Mouse (Mus musculus) brown adipose tissue, adult 24 weeks (tissue): ENCODE data around the gene Kif4. TPM values are rescaled to one million over a fixed set of nuclear protein-coding genes. Genes with fewer than 3 reads are reported as not detected.
A peak's percentile ranks its signal among the peaks of the same experiment; 100 is the strongest.

ENCODE experiments used
- H3K27ac ChIP-seq: fragments of 200-500 bp; replicated peaks from 2 replicates; pipeline ENCODE4 v1.5.1; 2012; ENCODE audit warnings: low read depth, mild to moderate bottlenecking, low read length
- H3K4me1 ChIP-seq: fragments of 200-500 bp; 2 replicates; pipeline ENCODE4 v1.6.1; 2012; ENCODE audit warnings: low read length, mixed read lengths; ENCODE audit not compliant: control insufficient read depth, insufficient read depth, insufficient read length
- H3K4me3 ChIP-seq: fragments of 200-500 bp; 2 replicates; pipeline ENCODE4 v1.5.1; 2012; ENCODE audit warnings: low read depth, mild to moderate bottlenecking, low read length, moderate library complexity; ENCODE audit not compliant: insufficient read depth
- polyA plus RNA-seq: library from polyadenylated mRNA; stranded (reverse); fragments of >200 nt; gene quantifications from 2 replicates; pipeline ENCODE4 v1.2.4, GENCODE M21; 2012; ENCODE audit not compliant: missing spikeins, insufficient read depth, insufficient read length

The Kif4 gene
- not detected in 2 replicates for polyA plus RNA-seq

DNA sequence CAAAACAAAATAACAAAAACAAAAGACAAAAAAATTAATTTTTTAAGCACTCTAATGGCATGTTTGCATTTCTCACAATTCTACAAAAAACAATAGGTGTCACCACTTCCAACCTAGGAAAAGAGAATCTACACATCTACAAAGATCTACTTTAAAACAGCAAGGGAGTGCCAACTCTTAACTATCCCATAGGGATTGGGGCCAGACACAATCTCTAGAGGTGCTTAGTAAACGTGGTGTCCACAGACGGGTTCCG lies at the start of gene Kif4:
Kif4 (plus strand) TSS at position 192 of the 256 bp plus-strand sequence.
- H3K27ac ChIP-seq: peak within 1 kb of the TSS; percentile 94
- H3K4me3 ChIP-seq: peak within 1 kb of the TSS; percentile 95
- H3K4me1 ChIP-seq: peaks cover 4% of the 10 kb centered on the region; the same call in 1 of the 2 replicates

GRCm38 (mm10) chrX:100594791-100595190 lies 30.7 kb upstream of the Kif4 start, which contains the start of gene P2ry4:
P2ry4 (minus strand) TSS chrX:100594869.
- Histone ChIP-seq H3K4me1 (no peaks in the 10 kb centered on the region), H3K27ac (no peak within 1 kb of the TSS), H3K4me3 (no peak within 1 kb of the TSS)

- Histone ChIP-seq H3K4me1 (no peaks in the 10 kb centered on the region), H3K4me3 (no peak overlapping the region), H3K27ac (no peak overlapping the region)
These were observed 28.1 kb upstream of the Kif4 start for GRCm38 (mm10) chrX:100597439-100597838.

DNA sequence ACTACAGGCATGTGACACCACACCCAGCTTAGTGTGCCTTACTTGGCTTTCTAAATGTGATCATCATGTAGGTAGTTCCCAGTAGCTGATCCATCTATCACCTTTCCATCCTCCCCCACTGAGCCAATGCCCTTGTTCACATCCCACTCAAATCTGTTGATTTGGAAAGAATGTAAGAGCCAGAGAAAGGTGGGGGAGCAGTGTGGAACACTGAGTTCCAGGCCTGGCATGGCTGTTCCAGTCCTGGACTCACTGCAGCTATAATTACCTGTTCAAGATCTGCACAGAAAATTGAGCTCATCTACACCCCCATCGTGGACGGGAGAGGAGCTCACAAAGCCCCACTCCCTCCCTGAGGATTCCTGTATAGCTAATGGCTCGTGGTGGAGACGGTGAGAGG lies 25.8 kb upstream of the Kif4 start:
- no peak overlapping the region for H3K4me3 ChIP-seq
- H3K4me1 ChIP-seq: no peaks in the 10 kb centered on the region
- H3K27ac ChIP-seq: no peak overlapping the region

GRCm38 (mm10) chrX:100605314-100605713 lies 20.2 kb upstream of the Kif4 start, which contains the start of gene Arr3:
Arr3 (plus strand) TSS chrX:100605497.
- Histone ChIP-seq H3K4me3 (no peak within 1 kb of the TSS), H3K27ac (no peak within 1 kb of the TSS), H3K4me1 (no peaks in the 10 kb centered on the region)

DNA sequence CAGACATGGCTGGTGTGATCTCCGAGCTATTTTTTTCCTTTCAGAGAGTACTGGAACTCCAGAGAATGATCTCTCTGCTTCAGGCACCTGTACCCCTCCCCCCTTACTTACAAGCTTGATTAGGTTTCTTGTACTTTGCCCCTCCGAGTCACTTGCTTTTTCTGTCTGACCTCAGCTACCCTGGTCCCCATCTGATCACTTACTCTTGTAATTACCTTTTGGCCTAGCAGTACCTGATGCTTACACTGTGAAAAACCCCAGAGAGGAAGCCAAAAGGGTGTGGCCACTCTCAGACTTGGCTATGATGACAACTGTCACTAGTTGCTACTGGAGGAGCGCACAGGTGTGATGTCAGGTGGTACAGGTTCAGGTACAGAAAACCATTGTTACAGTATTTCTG lies 7.0 kb upstream of the Kif4 start:
- no peak overlapping the region for H3K27ac ChIP-seq
- no peaks in the 10 kb centered on the region for H3K4me1 ChIP-seq
- H3K4me3 ChIP-seq: no peak overlapping the region

DNA sequence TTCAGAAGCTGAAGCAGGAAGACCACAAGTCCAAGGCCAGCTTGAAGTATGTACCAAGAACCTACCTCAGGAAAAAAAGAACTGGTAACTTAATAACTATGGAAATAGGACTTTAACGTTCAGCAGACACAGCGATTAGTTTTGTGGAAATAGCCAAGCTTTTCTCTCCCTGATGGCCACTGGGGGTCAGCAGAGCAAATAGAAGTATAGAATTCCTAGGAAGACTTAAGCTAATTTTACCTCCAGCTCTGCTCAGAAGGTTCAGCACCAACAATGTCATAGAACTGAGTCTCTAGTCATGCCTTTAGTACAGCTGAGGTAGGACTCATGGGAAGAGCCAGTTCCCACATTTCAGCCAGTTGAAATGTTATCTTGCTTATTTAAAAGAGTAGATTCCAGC lies 4.2 kb upstream of the Kif4 start:
- no peak overlapping the region for H3K4me3 ChIP-seq
- peaks cover 4% of the 10 kb centered on the region; the same call in 1 of the 2 replicates for H3K4me1 ChIP-seq
- no peak overlapping the region for H3K27ac ChIP-seq

DNA sequence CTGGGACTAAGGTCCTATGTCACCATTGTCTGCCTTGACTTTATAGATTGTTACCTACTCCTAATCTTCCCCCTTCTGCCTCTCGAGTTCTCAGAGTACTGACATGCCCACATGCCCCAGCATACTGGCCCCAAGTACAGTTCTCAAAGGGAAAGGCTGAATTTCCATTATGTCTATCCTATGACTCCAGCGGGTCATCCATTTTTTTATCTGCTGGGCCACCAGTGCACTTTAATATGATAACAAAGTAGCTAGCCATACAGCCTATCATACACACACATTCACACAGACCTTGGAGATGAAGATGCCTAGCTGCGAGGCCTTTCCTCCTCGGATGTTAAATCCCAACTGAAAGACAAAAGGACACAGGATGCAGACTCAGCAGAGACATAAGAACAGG lies 1.3 kb upstream of the Kif4 start:
- no peak overlapping the region for H3K4me3 ChIP-seq
- no peak overlapping the region for H3K27ac ChIP-seq
- peaks cover 4% of the 10 kb centered on the region; the same call in 1 of the 2 replicates for H3K4me1 ChIP-seq

DNA sequence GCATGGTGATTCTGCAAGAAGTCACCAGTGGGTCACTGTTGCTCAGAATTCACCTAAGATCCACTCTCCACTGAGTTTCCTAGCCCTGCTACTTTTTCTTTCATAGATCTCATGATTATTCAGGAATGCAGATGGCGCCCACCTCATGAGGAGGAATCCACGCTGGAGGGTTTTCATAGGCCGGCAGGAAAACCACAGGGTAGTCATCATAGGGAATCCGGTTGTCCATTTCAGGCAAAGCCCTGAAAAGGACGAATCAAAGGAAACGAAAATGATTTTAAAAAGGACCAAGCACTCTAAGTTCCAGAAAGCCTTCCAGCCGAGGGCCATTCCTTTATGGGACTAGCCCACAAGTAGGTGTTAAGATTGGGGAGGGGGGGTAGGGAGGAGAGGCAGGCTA lies 391 bp upstream of the Kif4 start:
- H3K27ac ChIP-seq: no peak overlapping the region

DNA sequence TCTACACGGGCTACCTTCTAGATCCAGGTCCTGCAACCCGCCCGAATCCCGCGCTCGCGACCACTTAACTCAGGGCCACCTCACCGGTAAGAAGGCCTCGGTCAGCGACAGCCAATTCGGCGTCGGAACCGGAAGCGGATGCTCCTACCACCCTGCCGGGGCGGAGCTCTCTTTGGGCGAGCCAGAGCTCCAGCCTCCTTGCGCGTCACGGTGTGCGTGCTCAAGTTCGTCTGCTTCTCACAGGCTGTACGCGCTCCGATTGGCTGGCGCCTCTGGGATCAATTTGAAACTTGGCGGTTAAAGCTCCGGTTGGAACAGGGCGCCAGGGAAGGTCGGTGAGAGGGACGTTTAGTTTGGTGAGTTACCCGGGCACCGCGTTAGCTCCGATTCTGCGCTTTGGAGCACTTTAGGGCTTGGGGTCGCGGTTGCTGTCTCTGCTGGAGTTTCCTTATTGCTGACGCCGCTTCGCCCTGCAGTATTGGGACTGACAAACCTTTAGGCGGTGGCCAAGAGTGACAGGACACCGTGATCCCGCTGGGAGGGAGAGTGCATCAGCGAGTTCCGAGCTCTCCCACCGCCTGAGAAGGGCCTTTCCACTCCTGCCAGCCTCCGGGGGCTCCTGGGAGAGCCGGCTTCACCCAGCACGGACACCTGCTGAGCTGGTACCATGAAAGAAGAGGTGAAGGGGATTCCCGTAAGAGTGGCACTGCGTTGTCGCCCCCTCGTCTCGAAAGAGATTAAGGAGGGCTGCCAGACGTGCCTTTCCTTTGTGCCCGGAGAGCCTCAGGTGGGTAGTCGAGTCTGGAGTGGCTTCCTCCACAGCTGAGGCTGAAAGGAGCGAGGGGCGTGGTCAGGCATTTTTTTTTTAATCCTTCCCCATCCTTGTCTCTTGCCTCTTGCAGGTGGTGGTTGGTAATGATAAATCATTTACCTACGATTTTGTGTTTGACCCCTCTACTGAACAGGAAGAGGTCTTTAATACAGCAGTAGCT lies 561 bp downstream of the Kif4 start, which contains the start of gene Pdzd11:
Pdzd11 (minus strand) TSS at position 767 of the 992 bp plus-strand sequence.
- peak within 1 kb of the TSS; percentile 95 for H3K4me3 ChIP-seq
- H3K27ac ChIP-seq: peak within 1 kb of the TSS; percentile 94
- H3K4me1 ChIP-seq: peaks cover 4% of the 10 kb centered on the region; the same call in 1 of the 2 replicates

More for the DNA sequence above, 391 bp upstream of the Kif4 start:
- H3K4me3 ChIP-seq: peak overlapping the region; percentile 95
- H3K4me1 ChIP-seq: peaks cover 4% of the 10 kb centered on the region; the same call in 1 of the 2 replicates

DNA sequence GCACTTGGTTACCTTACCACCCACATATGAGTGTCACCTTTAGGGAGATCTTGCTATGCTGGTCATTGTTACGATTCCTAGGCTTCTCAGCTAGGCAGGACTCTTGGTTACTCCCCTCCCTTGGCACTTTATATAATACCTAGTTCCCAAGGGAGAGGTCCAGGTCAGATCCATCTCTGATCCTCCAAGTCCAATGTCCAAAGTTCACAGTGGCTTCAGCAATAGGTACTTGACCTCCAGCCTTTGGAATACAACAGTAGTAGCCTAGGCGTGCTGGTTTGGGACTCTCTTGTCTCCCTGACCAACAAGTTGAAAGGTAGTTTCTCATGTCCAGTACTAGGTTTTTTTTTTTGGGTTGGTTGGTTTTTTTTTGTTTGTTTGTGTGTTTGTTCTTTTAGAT lies 3.5 kb downstream of the Kif4 start:
- no peak overlapping the region for H3K27ac ChIP-seq
- H3K4me1 ChIP-seq: peaks cover 4% of the 10 kb centered on the region; the same call in 1 of the 2 replicates

DNA sequence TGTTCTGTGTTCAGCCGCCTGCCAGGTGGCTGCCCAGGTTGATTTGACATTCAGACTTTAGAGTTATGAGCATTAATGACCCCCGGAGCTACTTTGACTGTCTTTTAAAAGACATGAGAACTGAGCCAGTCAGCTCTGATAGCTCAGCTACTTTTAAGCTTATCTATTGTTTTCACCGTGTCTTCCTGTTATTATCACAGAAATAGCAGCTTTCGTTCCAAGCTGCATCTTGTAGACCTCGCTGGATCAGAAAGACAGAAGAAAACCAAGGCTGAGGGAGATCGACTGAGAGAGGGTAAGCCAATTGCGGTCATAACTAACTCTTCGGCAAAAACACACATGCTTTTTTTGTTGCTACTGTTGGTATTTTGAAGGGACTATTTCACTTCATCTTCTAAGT lies 12.9 kb downstream of the Kif4 start:
- no peak overlapping the region for H3K4me3 ChIP-seq
- no peak overlapping the region for H3K27ac ChIP-seq

More for the DNA sequence above, 3.5 kb downstream of the Kif4 start:
- H3K4me3 ChIP-seq: no peak overlapping the region

GRCm38 (mm10) chrX:100652848-100653247 lies 27.3 kb downstream of the Kif4 start:
- H3K27ac ChIP-seq: no peak overlapping the region
- no peak overlapping the region for H3K4me3 ChIP-seq
- H3K4me1 ChIP-seq: no peaks in the 10 kb centered on the region

More for the DNA sequence above, 12.9 kb downstream of the Kif4 start:
- no peaks in the 10 kb centered on the region for H3K4me1 ChIP-seq

- no peaks in the 10 kb centered on the region for H3K4me1 ChIP-seq
- no peak overlapping the region for H3K4me3 ChIP-seq
- no peak overlapping the region for H3K27ac ChIP-seq
These were observed 39.3 kb downstream of the Kif4 start for GRCm38 (mm10) chrX:100664825-100665224.

DNA sequence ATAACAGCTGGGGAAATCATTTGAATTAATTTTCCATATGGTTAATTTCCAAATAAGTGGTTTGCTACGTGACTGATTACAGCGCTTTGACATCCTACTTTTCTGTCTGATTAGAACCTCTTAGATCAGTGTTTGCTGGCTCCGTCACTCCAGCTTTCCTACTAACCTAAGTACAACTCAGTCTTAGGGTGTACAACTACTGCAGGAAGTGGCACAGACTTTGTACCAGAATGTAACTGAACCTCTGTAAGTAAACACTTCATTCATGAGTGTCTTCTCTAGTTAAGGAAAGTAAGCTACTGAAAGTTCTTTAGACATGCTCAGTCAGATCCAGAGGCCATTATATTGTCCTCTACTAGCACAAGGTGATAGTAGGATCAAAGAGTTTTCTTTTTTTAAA lies 52.7 kb downstream of the Kif4 start:
- Histone ChIP-seq H3K4me1 (no peaks in the 10 kb centered on the region), H3K4me3 (no peak overlapping the region), H3K27ac (no peak overlapping the region)

GRCm38 (mm10) chrX:100686527-100686926 lies 61.0 kb downstream of the Kif4 start:
- no peak overlapping the region for H3K4me3 ChIP-seq
- H3K27ac ChIP-seq: no peak overlapping the region
- no peaks in the 10 kb centered on the region for H3K4me1 ChIP-seq
